8 mouse cellular contexts compared by ENCODE assay signal in genomic region chr6:112288271-112288670, GRCm38 (mm10).
"Had no signal": no experiment of that assay in that cellular context is flagged by ENCODE, and none has a peak within 500 bp of the region (broad histone marks: within the 10 kb centered on the region; RNA-seq: fewer than 3 reads in every experiment).

No protein-coding gene starts in this region.

- H3K27ac ChIP-seq: limb, embryonic 13.5 days; liver, embryonic 14.5 days; midbrain, embryonic 13.5 days; neural tube, embryonic 15.5 days; stomach, postnatal 0 days had no signal

- H3K27me3 ChIP-seq: limb, embryonic 13.5 days; midbrain, embryonic 13.5 days; neural tube, embryonic 15.5 days had no signal

- ATAC-seq: midbrain, embryonic 13.5 days had no signal

- H3K4me2 ChIP-seq: limb, embryonic 13.5 days; midbrain, embryonic 13.5 days; neural tube, embryonic 15.5 days had no signal

- H3K4me1 ChIP-seq: midbrain, embryonic 13.5 days; neural tube, embryonic 15.5 days had no signal

- H3K4me3 ChIP-seq: limb, embryonic 13.5 days; midbrain, embryonic 13.5 days; myocyte; neural tube, embryonic 15.5 days had no signal

- H3K9ac ChIP-seq: limb, embryonic 13.5 days; liver, embryonic 14.5 days; midbrain, embryonic 13.5 days; neural tube, embryonic 15.5 days had no signal

- DNase-seq: left cerebral cortex, postnatal 4 days; thymus, postnatal 4 days had no signal

- H3K9me3 ChIP-seq: limb, embryonic 13.5 days; midbrain, embryonic 13.5 days; neural tube, embryonic 15.5 days had no signal

- H3K36me3 ChIP-seq: limb, embryonic 13.5 days; midbrain, embryonic 13.5 days; neural tube, embryonic 15.5 days had no signal
